Mouse (Mus musculus) liver, postnatal 0 days (tissue): ENCODE results near the gene Ubqln4.

Source experiments
- CTCF ChIP-seq: sonication (generic); IDR thresholded peaks from 2 replicates; pipeline ENCODE4 v1.5.1; 2016; ENCODE audit warnings: antibody characterized with exemption, low read depth
- EP300 ChIP-seq: IDR thresholded peaks from 2 replicates; pipeline ENCODE4 v1.6.1; 2016; ENCODE audit warnings: antibody characterized with exemption, low read depth, mild to moderate bottlenecking

- peak; percentile 71 for TF ChIP-seq CTCF
- no peak for TF ChIP-seq EP300
Observed at GRCm38 (mm10) chr3:88544514-88544913, 9.0 kb upstream of the Ubqln4 start.
